Mouse (Mus musculus) heart, embryonic 11.5 days (tissue): ENCODE results near the gene Kdelr1. TPM values are rescaled to one million over a fixed set of nuclear protein-coding genes. Genes with fewer than 3 reads are reported as not detected.
"Not testable (repeated sequence)": the region's sequence is repeated elsewhere in the genome, so short reads cannot be mapped to it uniquely, and the experiment has no call there.

ENCODE experiments used
- ATAC-seq: fragments of 200-750 bp; cut with Nextera tagmentation; replicated peaks from 2 replicates; pipeline ENCODE4 v1.8.0; 2017; ENCODE audit warnings: moderate library complexity; ENCODE audit not compliant: insufficient number of reproducible peaks, low FRiP score, low TSS enrichment
- H3K27ac ChIP-seq: fragments of 300-500 bp; sonication (generic); 2 replicates; pipeline ENCODE4 v1.5.1; 2014; ENCODE audit warnings: mild to moderate bottlenecking, low read depth, low read length
- H3K27me3 ChIP-seq: fragments of 300-500 bp; sonication (generic); 2 replicates; pipeline ENCODE4 v1.6.1; 2014; ENCODE audit warnings: mild to moderate bottlenecking, low read length, mixed read lengths; ENCODE audit not compliant: control insufficient read depth, insufficient read depth
- H3K36me3 ChIP-seq: fragments of 300-500 bp; sonication (generic); 2 replicates; pipeline ENCODE4 v1.6.1; 2014; ENCODE audit warnings: mild to moderate bottlenecking, low read length, moderate library complexity, mixed read lengths; ENCODE audit not compliant: control insufficient read depth, insufficient read depth
- H3K4me1 ChIP-seq: fragments of 300-500 bp; sonication (generic); 2 replicates; pipeline ENCODE4 v1.6.1; 2014; ENCODE audit warnings: low read length; ENCODE audit not compliant: control insufficient read depth, insufficient read depth
- H3K4me2 ChIP-seq: fragments of 300-500 bp; sonication (generic); 2 replicates; pipeline ENCODE4 v1.6.1; 2014; ENCODE audit warnings: mild to moderate bottlenecking, moderate library complexity
- H3K4me3 ChIP-seq: fragments of 300-500 bp; sonication (generic); 2 replicates; pipeline ENCODE4 v1.5.1; 2014; ENCODE audit warnings: low read depth, low read length
- H3K9ac ChIP-seq: fragments of 300-500 bp; sonication (generic); 2 replicates; pipeline ENCODE4 v1.6.1; 2014; ENCODE audit warnings: mild to moderate bottlenecking, low read depth, low read length, moderate library complexity
- H3K9me3 ChIP-seq: fragments of 300-500 bp; sonication (generic); replicated peaks from 2 replicates; pipeline ENCODE4 v1.6.1; 2016; ENCODE audit warnings: low read length; ENCODE audit not compliant: control insufficient read depth
- WGBS: fragments of 180-500 bp; shearing (Covaris S2); extraction: QIAGEN DNeasy Blood & Tissue Kit; methylation state at CpG from one replicate; pipeline ENCODE4 v1.1.7; 2014; ENCODE audit not compliant: insufficient replicate concordance; 5-methylcytosine and 5-hydroxymethylcytosine counted together
- polyA plus RNA-seq: library from polyadenylated mRNA; unstranded; fragments of >200 nt; fragmentation: Nextera tagmentation; extraction: Ambion mirVana; gene quantifications from 2 replicates; pipeline ENCODE4 v1.2.1, GENCODE M21; 2014

The Kdelr1 gene
- polyA plus RNA-seq, 1 experiment from 2014 or later = 115 TPM

DNA sequence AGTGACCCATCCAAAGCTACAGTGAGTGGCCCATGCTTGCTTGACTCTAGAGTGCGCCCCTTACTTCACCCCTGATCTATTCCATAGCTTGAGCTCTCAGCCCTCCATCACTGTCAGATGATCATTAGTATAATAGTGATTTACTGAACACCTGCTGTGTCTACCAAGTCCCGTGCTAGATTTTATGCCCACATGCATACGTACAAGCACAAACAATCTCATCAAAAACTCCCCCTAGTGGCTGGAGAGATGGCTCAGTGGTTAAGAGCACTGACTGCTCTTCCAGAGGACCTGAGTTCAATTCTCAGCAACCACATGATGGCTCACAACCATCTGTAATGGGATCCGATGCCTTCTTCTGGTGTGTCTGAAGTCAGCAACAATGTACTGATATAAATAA, 25.6 kb downstream of the Kdelr1 start:
- H3K9me3 ChIP-seq, H3K9ac ChIP-seq, H3K4me3 ChIP-seq, ATAC-seq, H3K36me3 ChIP-seq, H3K27ac ChIP-seq, H3K27me3 ChIP-seq, H3K4me1 ChIP-seq: not testable (repeated sequence)
- 68% methylated on average over 4 of the region's 4 CpGs for WGBS
- peak overlapping the region; percentile 95 for H3K4me2 ChIP-seq

DNA sequence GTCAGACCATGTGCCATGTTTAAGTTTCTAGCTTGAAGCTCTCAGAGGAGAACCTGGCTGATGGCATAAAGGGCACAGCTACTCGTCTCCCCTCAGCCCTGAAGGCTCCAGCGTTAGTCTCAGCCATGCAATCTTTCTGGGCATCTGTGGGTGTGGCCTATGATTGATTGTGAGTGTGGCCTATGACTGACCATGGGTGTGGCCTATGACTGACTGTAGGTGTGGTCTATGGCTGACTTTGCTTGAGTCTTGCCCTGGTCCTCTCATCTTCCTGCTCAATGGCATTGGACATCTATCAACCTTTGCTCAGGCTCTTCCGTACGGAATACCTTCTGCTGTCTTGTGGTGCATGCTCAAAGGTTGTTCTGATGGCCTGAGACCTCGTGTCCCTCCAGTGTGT, 29.0 kb downstream of the Kdelr1 start:
- Histone ChIP-seq H3K4me2 (no peak overlapping the region), H3K9me3 (no peaks in the 10 kb centered on the region), H3K27ac (no peak overlapping the region), H3K27me3 (no peaks in the 10 kb centered on the region), H3K4me1 (no peaks in the 10 kb centered on the region; the same call in 1 of the 2 replicates), H3K36me3 (no peaks in the 10 kb centered on the region), H3K4me3 (no peak overlapping the region), H3K9ac (no peak overlapping the region)
- WGBS = 52% methylated on average over 5 of the region's 5 CpGs
- ATAC-seq = no peak

DNA sequence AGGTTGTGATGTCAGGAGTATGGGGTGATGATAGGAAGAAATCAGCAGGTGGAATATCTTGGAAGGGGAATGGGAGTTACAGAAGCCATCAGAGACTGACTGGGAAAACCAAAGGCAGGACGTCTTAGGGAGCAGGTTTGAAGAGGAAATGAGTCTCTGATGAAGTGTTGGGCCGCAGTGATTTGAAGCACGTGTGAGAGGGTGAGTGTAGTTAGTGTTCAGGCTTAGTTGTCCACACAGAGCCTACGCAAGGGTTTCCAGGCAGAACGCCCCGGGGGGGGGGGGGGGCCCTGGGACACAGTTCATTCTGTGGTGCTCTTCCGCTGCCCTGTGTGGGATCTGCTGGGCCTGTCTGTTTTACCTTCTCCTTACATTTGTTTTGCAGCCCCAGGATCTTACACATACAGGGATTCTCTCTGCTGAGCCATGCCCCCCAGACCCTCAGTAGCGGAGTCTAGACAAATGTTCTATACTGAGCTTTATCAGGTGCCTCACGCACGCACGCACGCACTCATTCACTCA, 30.0 kb downstream of the Kdelr1 start:
- Histone ChIP-seq H3K27ac (no peak overlapping the region), H3K4me1 (no peaks in the 10 kb centered on the region; the same call in 1 of the 2 replicates), H3K9me3 (no peaks in the 10 kb centered on the region), H3K4me3 (no peak overlapping the region), H3K4me2 (no peak overlapping the region), H3K36me3 (peaks cover 5% of the 10 kb centered on the region; the same call in 1 of the 2 replicates), H3K27me3 (no peaks in the 10 kb centered on the region), H3K9ac (no peak overlapping the region)
- 69% methylated on average over 12 of the region's 12 CpGs for WGBS
- no peak for ATAC-seq

DNA sequence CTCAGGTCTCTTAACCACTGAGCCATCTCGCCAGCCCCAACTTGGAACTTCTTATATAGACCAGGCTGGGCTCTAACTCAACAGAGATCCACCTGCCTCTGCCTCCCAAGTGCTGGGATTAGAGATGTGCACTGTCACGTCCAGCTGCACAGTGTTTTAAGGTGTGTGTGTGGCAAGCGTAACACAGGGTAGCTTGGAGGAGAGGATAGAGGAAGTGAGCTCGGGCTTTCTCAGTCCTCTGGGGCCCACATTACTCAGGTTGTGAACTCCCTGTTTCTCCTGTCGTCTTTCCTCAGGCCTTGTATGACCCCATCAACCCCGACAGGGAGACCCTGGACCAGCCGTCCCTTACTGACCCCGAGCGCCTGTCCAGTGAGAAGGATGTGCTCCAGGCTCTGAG, 34.0 kb downstream of the Kdelr1 start:
- Histone ChIP-seq H3K36me3 (peaks cover 16% of the 10 kb centered on the region), H3K4me1 (no peaks in the 10 kb centered on the region), H3K27me3 (no peaks in the 10 kb centered on the region), H3K9me3 (no peaks in the 10 kb centered on the region), H3K9ac (no peak overlapping the region), H3K4me3 (no peak overlapping the region), H3K4me2 (no peak overlapping the region), H3K27ac (no peak overlapping the region)
- ATAC-seq = no peak
- WGBS = 84% methylated on average over 9 of the region's 9 CpGs

DNA sequence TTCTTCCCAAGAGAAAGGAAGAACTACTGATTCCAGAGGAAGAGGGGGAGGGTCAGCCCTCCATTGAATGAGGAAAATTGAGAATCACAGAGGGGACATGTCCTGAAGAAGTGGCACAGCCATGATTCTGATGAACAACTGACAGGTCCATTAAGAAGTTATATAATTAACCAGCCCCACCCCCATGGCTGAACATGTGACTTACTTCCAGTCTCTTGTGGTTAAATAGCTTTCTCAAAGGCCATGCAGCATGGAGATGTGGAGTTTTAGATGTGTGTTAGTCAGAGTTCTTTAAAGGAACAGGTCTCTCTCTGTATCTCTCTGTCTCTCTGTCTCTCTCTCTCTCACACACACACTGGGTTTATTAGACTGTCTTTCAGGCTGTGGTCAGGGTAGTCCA, 35.8 kb downstream of the Kdelr1 start:
- Histone ChIP-seq H3K36me3 (peaks cover 16% of the 10 kb centered on the region), H3K9ac (no peak overlapping the region), H3K27me3 (no peaks in the 10 kb centered on the region), H3K4me3 (no peak overlapping the region), H3K4me2 (no peak overlapping the region), H3K9me3 (no peaks in the 10 kb centered on the region), H3K27ac (no peak overlapping the region), H3K4me1 (no peaks in the 10 kb centered on the region)
- ATAC-seq = no peak

DNA sequence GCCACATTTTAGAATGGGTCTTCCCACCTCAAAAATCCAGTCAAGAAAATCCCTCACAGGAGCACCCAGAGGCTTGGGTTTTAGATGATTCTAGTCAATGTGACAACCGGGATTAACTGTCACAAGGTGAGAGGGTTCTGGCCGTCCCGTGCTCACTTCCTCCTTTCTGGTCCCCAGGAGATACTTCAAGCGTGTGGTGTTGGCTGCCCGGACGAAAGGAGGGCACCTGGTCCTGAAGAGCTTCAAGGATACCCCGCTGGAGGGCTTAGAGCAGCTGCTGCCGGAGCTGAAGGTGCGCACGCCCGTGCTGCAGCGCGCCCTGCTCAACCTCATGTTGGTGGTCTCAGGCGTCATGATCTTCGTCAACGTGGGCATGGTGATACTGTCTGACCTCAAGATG, 36.6 kb downstream of the Kdelr1 start:
- no peaks in the 10 kb centered on the region for H3K9me3 ChIP-seq
- H3K36me3 ChIP-seq = peaks cover 16% of the 10 kb centered on the region
- H3K4me1 ChIP-seq = no peaks in the 10 kb centered on the region
- H3K9ac ChIP-seq = no peak overlapping the region
- ATAC-seq = no peak
- 91% methylated on average over 16 of the region's 16 CpGs for WGBS
- H3K27ac ChIP-seq = no peak overlapping the region
- no peak overlapping the region for H3K4me2 ChIP-seq
- no peak overlapping the region for H3K4me3 ChIP-seq
- H3K27me3 ChIP-seq = no peaks in the 10 kb centered on the region

DNA sequence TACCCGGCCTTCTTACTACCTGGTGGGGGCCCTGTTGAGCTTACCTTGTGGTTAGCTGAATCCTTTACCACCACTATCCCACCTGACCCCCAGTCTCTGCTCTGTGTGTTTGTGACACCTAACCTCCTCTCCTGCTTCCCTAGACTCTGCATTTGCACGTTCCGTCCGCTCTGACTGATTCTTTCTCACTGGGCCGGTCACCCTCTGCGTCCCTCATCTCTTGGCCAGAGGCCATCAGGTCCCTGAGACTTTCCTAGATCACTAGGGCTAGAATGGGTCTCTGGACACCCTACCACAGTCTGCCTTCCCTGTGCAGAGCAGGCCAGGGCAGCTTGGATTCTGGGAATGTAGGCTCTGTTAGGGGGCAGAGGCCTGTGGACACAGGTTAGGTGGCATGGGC, 41.5 kb downstream of the Kdelr1 start:
- no peak overlapping the region for H3K4me2 ChIP-seq
- no peak overlapping the region for H3K4me3 ChIP-seq
- 84% methylated on average over 6 of the region's 6 CpGs for WGBS
- H3K36me3 ChIP-seq = peaks cover 11% of the 10 kb centered on the region
- H3K9ac ChIP-seq = no peak overlapping the region
- no peak for ATAC-seq
- peaks cover 19% of the 10 kb centered on the region for H3K4me1 ChIP-seq
- no peaks in the 10 kb centered on the region for H3K9me3 ChIP-seq
- H3K27ac ChIP-seq = no peak overlapping the region
- no peaks in the 10 kb centered on the region for H3K27me3 ChIP-seq

DNA sequence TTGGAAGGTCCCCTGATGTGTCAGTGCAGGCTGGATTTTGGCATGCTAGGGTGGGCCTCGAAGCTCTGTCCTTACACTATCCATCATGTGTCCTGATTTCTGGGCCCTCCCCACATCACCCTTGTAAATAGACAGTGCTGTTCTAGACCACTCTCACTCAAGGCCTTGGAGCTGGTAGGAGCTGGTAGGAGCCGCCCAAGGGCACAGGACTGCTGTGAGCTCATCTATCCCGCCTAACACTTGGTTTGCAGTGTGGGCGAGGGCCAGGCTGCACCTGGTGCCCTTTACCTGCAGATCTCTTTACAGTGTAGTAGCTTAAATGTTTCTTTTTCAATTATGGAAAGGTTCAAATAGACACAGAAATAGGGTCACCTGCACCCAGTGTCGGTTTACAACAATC, 42.4 kb downstream of the Kdelr1 start:
- ATAC-seq = no peak
- 79% methylated on average over 5 of the region's 5 CpGs for WGBS
- Histone ChIP-seq H3K36me3 (peaks cover 3% of the 10 kb centered on the region), H3K9me3 (no peaks in the 10 kb centered on the region), H3K27ac (no peak overlapping the region), H3K4me1 (peaks cover 19% of the 10 kb centered on the region), H3K4me3 (no peak overlapping the region), H3K4me2 (no peak overlapping the region), H3K9ac (no peak overlapping the region), H3K27me3 (peaks cover 3% of the 10 kb centered on the region)
